In the genomic region with DNA sequence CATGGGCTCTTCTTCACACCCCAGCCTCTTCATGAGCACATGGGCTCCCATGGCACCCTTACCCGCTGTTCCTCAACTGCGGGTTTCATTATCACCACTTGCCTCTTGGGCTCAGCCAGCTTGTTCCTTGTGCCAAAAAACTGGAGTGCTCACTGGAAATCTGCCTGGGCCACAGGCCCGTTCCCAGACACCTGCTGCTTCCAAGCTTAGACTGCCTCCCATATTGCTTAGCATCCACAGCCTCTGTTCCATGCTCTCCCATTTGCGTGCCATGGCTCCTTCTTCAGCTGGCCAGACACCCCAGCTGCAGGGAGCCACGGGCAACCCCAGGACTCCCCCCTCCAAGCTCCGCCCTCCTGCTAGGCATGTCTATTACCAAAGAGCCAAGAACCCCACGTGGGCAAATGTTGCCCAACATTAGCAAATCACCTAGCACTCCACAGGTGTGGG, we compare ENCODE assay signal across 8 mouse cellular contexts.
DNase-seq lines count a peak whose midpoint lies in the region; ATAC-seq and TF ChIP-seq lines count a peak whose summit lies in the region.

No protein-coding gene starts in this region.

- peak; percentile 96 for DNase-seq in heart, adult 11 months
- DNase-seq in cerebellum, adult 11 months, result peak; percentile 71
- peak; percentile 63 to 76 for DNase-seq in heart, adult 2 months
- DNase-seq in liver, embryonic 13.5 days, result peak; percentile 23
- no peak for DNase-seq in kidney, postnatal 25 days
- DNase-seq in adrenal gland, adult 8-10 months, result no peak
- DNase-seq in adrenal gland, postnatal 25 days, result no peak

- no peak for TF ChIP-seq CTCF in heart, adult 2 months (IDR thresholded peaks at IDR 0.05)

- intact Hi-C loops in heart, adult 2 months (cut with DNase I), result no loop called here

- peak; percentile 45; the same call in 1 of the 2 replicates for TF ChIP-seq EP300 in heart, adult 2 months (IDR thresholded peaks at IDR 0.05; ENCODE audit: insufficient read depth, low read depth, low read length)

- H3K79me2 ChIP-seq in heart, adult 2 months (replicated peaks; ENCODE audit: control insufficient read depth, insufficient read depth, low read length), result no peaks in the 10 kb centered on the region

- no peaks in the 10 kb centered on the region for H3K9me3 ChIP-seq in heart, embryonic 12.5 days (replicated peaks)
- no peaks in the 10 kb centered on the region for H3K9me3 ChIP-seq in liver, embryonic 13.5 days (replicated peaks)

- H3K4me3 ChIP-seq in heart, embryonic 12.5 days, result no peak overlapping the region
- H3K4me3 ChIP-seq in heart, adult 2 months, result no peak overlapping the region
- peak overlapping the region; percentile 1; the same call in 1 of the 2 replicates for H3K4me3 ChIP-seq in liver, embryonic 13.5 days (replicated peaks)

- peaks cover 76% of the 10 kb centered on the region for H3K4me1 ChIP-seq in heart, embryonic 12.5 days (replicated peaks)
- peaks cover 16% of the 10 kb centered on the region for H3K4me1 ChIP-seq in heart, adult 2 months (ENCODE audit: control insufficient read depth, insufficient read depth, low read length)
- H3K4me1 ChIP-seq in liver, embryonic 13.5 days (replicated peaks), result peaks cover 54% of the 10 kb centered on the region

- ATAC-seq in heart, embryonic 12.5 days (ENCODE audit: insufficient number of reproducible peaks, low FRiP score), result no peak
- ATAC-seq in liver, embryonic 13.5 days (ENCODE audit: low read depth), result no peak; the same call in 1 of the 2 replicates

- 0 out of 2 replicates have a peak, but pooled peaks cover 5% of the 10 kb centered on the region for H3K36me3 ChIP-seq in heart, embryonic 12.5 days
- H3K36me3 ChIP-seq in heart, adult 2 months (ENCODE audit: control insufficient read depth, insufficient read depth, low read length), result no peaks in the 10 kb centered on the region
- H3K36me3 ChIP-seq in liver, embryonic 13.5 days, result no peaks in the 10 kb centered on the region

- WGBS in heart, embryonic 12.5 days, result 61% methylated on average over 7 of the region's 7 CpGs
- 52% methylated on average over 7 of the region's 7 CpGs for WGBS in heart, adult 2 months
- 50% methylated on average over 7 of the region's 7 CpGs for WGBS in liver, embryonic 13.5 days (ENCODE audit: insufficient replicate concordance)

- H3K27me3 ChIP-seq in heart, embryonic 12.5 days (replicated peaks), result no peaks in the 10 kb centered on the region
- no peaks in the 10 kb centered on the region for H3K27me3 ChIP-seq in heart, adult 2 months (ENCODE audit: control insufficient read depth, insufficient read depth, low read length)
- peaks cover 12% of the 10 kb centered on the region; the same call in 1 of the 2 replicates for H3K27me3 ChIP-seq in liver, embryonic 13.5 days

- no peak for TF ChIP-seq POLR2A in heart, adult 2 months (IDR thresholded peaks at IDR 0.05; ENCODE audit: insufficient read depth, low read depth, low read length)

- H3K4me2 ChIP-seq in heart, embryonic 12.5 days, result no peak overlapping the region
- H3K4me2 ChIP-seq in liver, embryonic 13.5 days, result peak overlapping the region; percentile 56

- H3K27ac ChIP-seq in heart, embryonic 12.5 days (ENCODE audit: poor library complexity, severe bottlenecking), result no peak overlapping the region
- H3K27ac ChIP-seq in heart, adult 2 months, result no peak overlapping the region
- peak overlapping the region; percentile 82 for H3K27ac ChIP-seq in liver, embryonic 13.5 days

- H3K9ac ChIP-seq in heart, embryonic 12.5 days, result no peak overlapping the region
- no peak overlapping the region for H3K9ac ChIP-seq in heart, adult 2 months (ENCODE audit: low read depth, low read length)
- H3K9ac ChIP-seq in liver, embryonic 13.5 days, result peak overlapping the region; percentile 58

Comparison
In these comparisons a context has a peak if more than half of its experiments do, and no peak if none do; other contexts are left out.
1. DNase-seq: peak in heart, adult 11 months (single experiment), cerebellum, adult 11 months (single experiment), heart, adult 2 months (2 of 2) and liver, embryonic 13.5 days (single experiment); none in kidney, postnatal 25 days (0 of 2), adrenal gland, adult 8-10 months (single experiment) and adrenal gland, postnatal 25 days (single experiment).